Mouse (Mus musculus): ENCODE measurements around the gene Ebi3. TPM values are rescaled to one million over a fixed set of nuclear protein-coding genes. Genes with fewer than 3 reads are reported as not detected.

Gene Ebi3
- polyA plus RNA-seq, 1 experiment = 24.5 TPM

GRCm38 (mm10) chr17:55990278-55990898, 37.9 kb downstream of the Ebi3 start:
- Histone ChIP-seq H3K27me3 (ENCODE audit: control insufficient read depth, insufficient read depth, low read length) (no peaks in the 10 kb centered on the region; the same call in 1 of the 2 replicates), H3K27ac (ENCODE audit: control insufficient read depth, insufficient read depth, low read length) (no peak overlapping the region), H3K4me1 (replicated peaks; ENCODE audit: control insufficient read depth, insufficient read depth, low read length) (peaks cover 18% of the 10 kb centered on the region; the same call in 1 of the 2 replicates), H3K4me3 (ENCODE audit: control insufficient read depth, insufficient read depth, low read length) (no peak overlapping the region), H3K36me3 (ENCODE audit: control insufficient read depth, insufficient read depth, low read length) (no peaks in the 10 kb centered on the region)
- no peak for DNase-seq
- 90% methylated on average over 8 of the region's 8 CpGs for WGBS
- TF ChIP-seq POLR2A (IDR thresholded peaks at IDR 0.05; ENCODE audit: control insufficient read depth, extremely low read depth, insufficient read depth, low read length, poor library complexity) = no peak
- no peak for TF ChIP-seq CTCF (IDR thresholded peaks at IDR 0.05; ENCODE audit: borderline replicate concordance, control insufficient read depth, extremely low read depth, insufficient read depth, low read length, poor library complexity)

GRCm38 (mm10) chr17:55996007-55996406, 43.6 kb downstream of the Ebi3 start:
- whole genome bisulfite sequencing = 94% methylated on average over 15 of the region's 15 CpGs
- H3K27ac ChIP-seq (ENCODE audit: control insufficient read depth, insufficient read depth, low read length) = no peak overlapping the region
- no peaks in the 10 kb centered on the region for H3K27me3 ChIP-seq (ENCODE audit: control insufficient read depth, insufficient read depth, low read length)
- H3K36me3 ChIP-seq (ENCODE audit: control insufficient read depth, insufficient read depth, low read length) = no peaks in the 10 kb centered on the region
- TF ChIP-seq CTCF (IDR thresholded peaks at IDR 0.05; ENCODE audit: borderline replicate concordance, control insufficient read depth, extremely low read depth, insufficient read depth, low read length, poor library complexity) = no peak
- no peak for TF ChIP-seq POLR2A (IDR thresholded peaks at IDR 0.05; ENCODE audit: control insufficient read depth, extremely low read depth, insufficient read depth, low read length, poor library complexity)
- DNase-seq = no peak
- H3K4me3 ChIP-seq (ENCODE audit: control insufficient read depth, insufficient read depth, low read length) = no peak overlapping the region
- H3K4me1 ChIP-seq (replicated peaks; ENCODE audit: control insufficient read depth, insufficient read depth, low read length) = no peaks in the 10 kb centered on the region

GRCm38 (mm10) chr17:55999794-56000499, 47.5 kb downstream of the Ebi3 start:
- Histone ChIP-seq H3K27ac (ENCODE audit: control insufficient read depth, insufficient read depth, low read length) (no peak overlapping the region), H3K4me3 (ENCODE audit: control insufficient read depth, insufficient read depth, low read length) (no peak overlapping the region), H3K27me3 (ENCODE audit: control insufficient read depth, insufficient read depth, low read length) (no peaks in the 10 kb centered on the region), H3K36me3 (ENCODE audit: control insufficient read depth, insufficient read depth, low read length) (no peaks in the 10 kb centered on the region), H3K4me1 (replicated peaks; ENCODE audit: control insufficient read depth, insufficient read depth, low read length) (no peaks in the 10 kb centered on the region)
- DNase-seq = no peak
- TF ChIP-seq CTCF (IDR thresholded peaks at IDR 0.05; ENCODE audit: borderline replicate concordance, control insufficient read depth, extremely low read depth, insufficient read depth, low read length, poor library complexity) (0 out of 2 replicates have a peak, but pooled peaks have one; percentile 12), POLR2A (IDR thresholded peaks at IDR 0.05; ENCODE audit: control insufficient read depth, extremely low read depth, insufficient read depth, low read length, poor library complexity) (no peak)
- WGBS = 41% methylated on average over 30 of the region's 30 CpGs

- WGBS = 39% methylated on average over 3 of the region's 3 CpGs
- TF ChIP-seq POLR2A (IDR thresholded peaks at IDR 0.05; ENCODE audit: control insufficient read depth, extremely low read depth, insufficient read depth, low read length, poor library complexity) = no peak
- no peak for TF ChIP-seq CTCF (IDR thresholded peaks at IDR 0.05; ENCODE audit: borderline replicate concordance, control insufficient read depth, extremely low read depth, insufficient read depth, low read length, poor library complexity)
These were observed 50.6 kb downstream of the Ebi3 start for GRCm38 (mm10) chr17:56003000-56003399.

GRCm38 (mm10) chr17:56005415-56006061, 53.1 kb downstream of the Ebi3 start, which contains the start of the genes Stap2 and Mpnd:
Stap2 (minus strand) TSS chr17:56005584.
Mpnd (plus strand) TSS chr17:56005711.
- Histone ChIP-seq H3K36me3 (ENCODE audit: control insufficient read depth, insufficient read depth, low read length) (no peaks in the 10 kb centered on the region), H3K27ac (ENCODE audit: control insufficient read depth, insufficient read depth, low read length) (no peak within 1 kb of the TSS), H3K4me3 (ENCODE audit: control insufficient read depth, insufficient read depth, low read length) (peak within 1 kb of the TSS; percentile 1; the same call in 1 of the 2 replicates), H3K4me1 (replicated peaks; ENCODE audit: control insufficient read depth, insufficient read depth, low read length) (peaks cover 16% of the 10 kb centered on the region), H3K27me3 (ENCODE audit: control insufficient read depth, insufficient read depth, low read length) (no peaks in the 10 kb centered on the region)
- WGBS = 65% methylated on average over 13 of the region's 13 CpGs
- no peak for DNase-seq
- TF ChIP-seq POLR2A (IDR thresholded peaks at IDR 0.05; ENCODE audit: control insufficient read depth, extremely low read depth, insufficient read depth, low read length, poor library complexity) = no peak
- no peak for TF ChIP-seq CTCF (IDR thresholded peaks at IDR 0.05; ENCODE audit: borderline replicate concordance, control insufficient read depth, extremely low read depth, insufficient read depth, low read length, poor library complexity)

More at GRCm38 (mm10) chr17:56003000-56003399, 50.6 kb downstream of the Ebi3 start:
- Histone ChIP-seq H3K27me3 (ENCODE audit: control insufficient read depth, insufficient read depth, low read length) (no peaks in the 10 kb centered on the region), H3K27ac (ENCODE audit: control insufficient read depth, insufficient read depth, low read length) (no peak overlapping the region), H3K4me3 (ENCODE audit: control insufficient read depth, insufficient read depth, low read length) (no peak overlapping the region), H3K4me1 (replicated peaks; ENCODE audit: control insufficient read depth, insufficient read depth, low read length) (0 out of 2 replicates have a peak, but pooled peaks cover 2% of the 10 kb centered on the region), H3K36me3 (ENCODE audit: control insufficient read depth, insufficient read depth, low read length) (no peaks in the 10 kb centered on the region)
- no peak for DNase-seq

Other genes starting within 250 kb of the Ebi3 start
- 6.5 and 8.9 TPM in 2 replicates for gene Pot1b, start 240.0 kb upstream of the Ebi3 start, polyA plus RNA-seq (2012; rRNA removed)
- 1.2 and 1.3 TPM in 2 replicates for gene Adgre4, start 202.7 kb upstream of the Ebi3 start, polyA plus RNA-seq (2012; rRNA removed)
- 0.27 and 0.36 TPM in 2 replicates for gene Zfp119a, start 73.7 kb upstream of the Ebi3 start, polyA plus RNA-seq (2012; rRNA removed)
- 1.6 and 1.9 TPM in 2 replicates for gene Zfp959, start 60.5 kb upstream of the Ebi3 start, polyA plus RNA-seq (2012; rRNA removed)
- gene Zfp119b, start 3.1 kb upstream of the Ebi3 start, polyA plus RNA-seq (2012; rRNA removed) = 0.17 and 0.23 TPM in 2 replicates
- gene Yju2, start 6.5 kb downstream of the Ebi3 start, polyA plus RNA-seq (2012; rRNA removed) = 16.9 and 17.3 TPM in 2 replicates
- 0.59 and 1.9 TPM in 2 replicates for gene Shd, start 17.8 kb downstream of the Ebi3 start, polyA plus RNA-seq (2012; rRNA removed)
- gene Fsd1, start 33.9 kb downstream of the Ebi3 start, polyA plus RNA-seq (2012; rRNA removed) = 0.26 and 0.62 TPM in 2 replicates
- 16.4 and 22.2 TPM in 2 replicates for gene Stap2, start 52.9 kb downstream of the Ebi3 start, polyA plus RNA-seq (2012; rRNA removed)
- gene Mpnd, start 53.1 kb downstream of the Ebi3 start, polyA plus RNA-seq (2012; rRNA removed) = 180 and 188 TPM in 2 replicates
- 216 and 248 TPM in 2 replicates for gene Sh3gl1, start 84.0 kb downstream of the Ebi3 start, polyA plus RNA-seq (2012; rRNA removed)
- gene Chaf1a, start 87.8 kb downstream of the Ebi3 start, polyA plus RNA-seq (2012; rRNA removed) = 16.9 and 21.4 TPM in 2 replicates
- 76.7 and 93.1 TPM in 2 replicates for gene Ubxn6, start 122.4 kb downstream of the Ebi3 start, polyA plus RNA-seq (2012; rRNA removed)
- 80.6 and 83.3 TPM in 2 replicates for gene Hdgfl2, start 127.0 kb downstream of the Ebi3 start, polyA plus RNA-seq (2012; rRNA removed)
- 16.7 and 29.0 TPM in 2 replicates for gene Plin4, start 157.2 kb downstream of the Ebi3 start, polyA plus RNA-seq (2012; rRNA removed)
- 6.2 and 11.7 TPM in 2 replicates for gene Plin5, start 165.0 kb downstream of the Ebi3 start, polyA plus RNA-seq (2012; rRNA removed)
- gene Lrg1, start 169.4 kb downstream of the Ebi3 start, polyA plus RNA-seq (2012; rRNA removed) = 23.5 and 27.0 TPM in 2 replicates
- gene Sema6b, start 187.7 kb downstream of the Ebi3 start, polyA plus RNA-seq (2012; rRNA removed) = 3.8 and 4.9 TPM in 2 replicates
- gene Tnfaip8l1, start 209.8 kb downstream of the Ebi3 start, polyA plus RNA-seq (2012; rRNA removed) = 21.6 and 26.8 TPM in 2 replicates
- 57.4 and 62.3 TPM in 2 replicates for gene Mydgf, start 231.3 kb downstream of the Ebi3 start, polyA plus RNA-seq (2012; rRNA removed)

Measured in thymus, adult 2 months (tissue).